Mouse (Mus musculus): ENCODE results near the gene Actrt2. TPM values are rescaled to one million over a fixed set of nuclear protein-coding genes. Genes with fewer than 3 reads are reported as not detected.

Gene Actrt2
- not detected in 2 replicates for polyA plus RNA-seq (2012; rRNA removed)

- TF ChIP-seq POLR2A (IDR thresholded peaks at IDR 0.05; ENCODE audit: borderline replicate concordance, extremely low read depth, insufficient read depth, insufficient read length, poor library complexity, severe bottlenecking), result no peak
- TF ChIP-seq CTCF (IDR thresholded peaks at IDR 0.05; ENCODE audit: borderline replicate concordance, extremely low read depth, insufficient read depth, insufficient read length), result no peak
- DNase-seq (ENCODE audit: low read depth), result no peak
Measured at GRCm38 (mm10) chr4:154667767-154668166, at the start of gene Actrt2. Gene Actrt2 (minus strand): TSS chr4:154667867.

- DNase-seq (ENCODE audit: low read depth), result no peak
- TF ChIP-seq POLR2A (IDR thresholded peaks at IDR 0.05; ENCODE audit: borderline replicate concordance, extremely low read depth, insufficient read depth, insufficient read length, poor library complexity, severe bottlenecking), result no peak
- no peak for TF ChIP-seq CTCF (IDR thresholded peaks at IDR 0.05; ENCODE audit: borderline replicate concordance, extremely low read depth, insufficient read depth, insufficient read length)
Measured at GRCm38 (mm10) chr4:154709391-154710107, 41.9 kb upstream of the Actrt2 start.

- no peak for DNase-seq (ENCODE audit: low read depth)
- TF ChIP-seq CTCF (IDR thresholded peaks at IDR 0.05; ENCODE audit: borderline replicate concordance, extremely low read depth, insufficient read depth, insufficient read length) (no peak), POLR2A (IDR thresholded peaks at IDR 0.05; ENCODE audit: borderline replicate concordance, extremely low read depth, insufficient read depth, insufficient read length, poor library complexity, severe bottlenecking) (no peak)
Measured at GRCm38 (mm10) chr4:154708811-154709210, 41.1 kb upstream of the Actrt2 start.

GRCm38 (mm10) chr4:154708223-154708622 lies 40.6 kb upstream of the Actrt2 start:
- DNase-seq (ENCODE audit: low read depth), result no peak
- TF ChIP-seq CTCF (IDR thresholded peaks at IDR 0.05; ENCODE audit: borderline replicate concordance, extremely low read depth, insufficient read depth, insufficient read length), result no peak
- TF ChIP-seq POLR2A (IDR thresholded peaks at IDR 0.05; ENCODE audit: borderline replicate concordance, extremely low read depth, insufficient read depth, insufficient read length, poor library complexity, severe bottlenecking), result no peak

- DNase-seq (ENCODE audit: low read depth), result no peak
- TF ChIP-seq CTCF (IDR thresholded peaks at IDR 0.05; ENCODE audit: borderline replicate concordance, extremely low read depth, insufficient read depth, insufficient read length), result no peak
- TF ChIP-seq POLR2A (IDR thresholded peaks at IDR 0.05; ENCODE audit: borderline replicate concordance, extremely low read depth, insufficient read depth, insufficient read length, poor library complexity, severe bottlenecking), result no peak
Measured at GRCm38 (mm10) chr4:154707521-154707920, 39.9 kb upstream of the Actrt2 start.

- TF ChIP-seq POLR2A (IDR thresholded peaks at IDR 0.05; ENCODE audit: borderline replicate concordance, extremely low read depth, insufficient read depth, insufficient read length, poor library complexity, severe bottlenecking) (no peak), CTCF (IDR thresholded peaks at IDR 0.05; ENCODE audit: borderline replicate concordance, extremely low read depth, insufficient read depth, insufficient read length) (no peak)
- DNase-seq (ENCODE audit: low read depth), result no peak
Measured at GRCm38 (mm10) chr4:154706442-154706841, 38.8 kb upstream of the Actrt2 start.

GRCm38 (mm10) chr4:154705681-154706080 lies 38.0 kb upstream of the Actrt2 start:
- no peak for DNase-seq (ENCODE audit: low read depth)
- TF ChIP-seq CTCF (IDR thresholded peaks at IDR 0.05; ENCODE audit: borderline replicate concordance, extremely low read depth, insufficient read depth, insufficient read length) (no peak), POLR2A (IDR thresholded peaks at IDR 0.05; ENCODE audit: borderline replicate concordance, extremely low read depth, insufficient read depth, insufficient read length, poor library complexity, severe bottlenecking) (no peak)

GRCm38 (mm10) chr4:154705056-154705455 lies 37.4 kb upstream of the Actrt2 start:
- no peak for TF ChIP-seq CTCF (IDR thresholded peaks at IDR 0.05; ENCODE audit: borderline replicate concordance, extremely low read depth, insufficient read depth, insufficient read length)
- no peak for DNase-seq (ENCODE audit: low read depth)

GRCm38 (mm10) chr4:154704591-154704990 lies 36.9 kb upstream of the Actrt2 start:
- no peak for TF ChIP-seq POLR2A (IDR thresholded peaks at IDR 0.05; ENCODE audit: borderline replicate concordance, extremely low read depth, insufficient read depth, insufficient read length, poor library complexity, severe bottlenecking)
- TF ChIP-seq CTCF (IDR thresholded peaks at IDR 0.05; ENCODE audit: borderline replicate concordance, extremely low read depth, insufficient read depth, insufficient read length), result no peak
- DNase-seq (ENCODE audit: low read depth), result no peak

GRCm38 (mm10) chr4:154703426-154704070 lies 35.9 kb upstream of the Actrt2 start:
- TF ChIP-seq POLR2A (IDR thresholded peaks at IDR 0.05; ENCODE audit: borderline replicate concordance, extremely low read depth, insufficient read depth, insufficient read length, poor library complexity, severe bottlenecking) (no peak), CTCF (IDR thresholded peaks at IDR 0.05; ENCODE audit: borderline replicate concordance, extremely low read depth, insufficient read depth, insufficient read length) (no peak)
- DNase-seq (ENCODE audit: low read depth), result no peak

GRCm38 (mm10) chr4:154702931-154703330 lies 35.3 kb upstream of the Actrt2 start:
- DNase-seq (ENCODE audit: low read depth), result no peak
- TF ChIP-seq POLR2A (IDR thresholded peaks at IDR 0.05; ENCODE audit: borderline replicate concordance, extremely low read depth, insufficient read depth, insufficient read length, poor library complexity, severe bottlenecking) (no peak), CTCF (IDR thresholded peaks at IDR 0.05; ENCODE audit: borderline replicate concordance, extremely low read depth, insufficient read depth, insufficient read length) (no peak)

GRCm38 (mm10) chr4:154702186-154702585 lies 34.5 kb upstream of the Actrt2 start:
- TF ChIP-seq POLR2A (IDR thresholded peaks at IDR 0.05; ENCODE audit: borderline replicate concordance, extremely low read depth, insufficient read depth, insufficient read length, poor library complexity, severe bottlenecking) (no peak), CTCF (IDR thresholded peaks at IDR 0.05; ENCODE audit: borderline replicate concordance, extremely low read depth, insufficient read depth, insufficient read length) (no peak)
- no peak for DNase-seq (ENCODE audit: low read depth)

All from brain, embryonic 14.5 days (tissue).